Mouse (Mus musculus) heart, embryonic 15.5 days (tissue): ENCODE measurements around the gene Scyl1. TPM values are rescaled to one million over a fixed set of nuclear protein-coding genes. Genes with fewer than 3 reads are reported as not detected.

Experiments used
- ATAC-seq: fragments of 200-750 bp; cut with Nextera tagmentation; replicated peaks from 2 replicates; pipeline ENCODE4 v1.8.0; 2017; ENCODE audit warnings: low read depth, moderate TSS enrichment; ENCODE audit not compliant: insufficient number of reproducible peaks, insufficient read depth, low FRiP score
- H3K27ac ChIP-seq: fragments of 300-500 bp; sonication (generic); 2 replicates; pipeline ENCODE4 v1.5.1; 2015; ENCODE audit warnings: mild to moderate bottlenecking, inconsistent platforms
- H3K27me3 ChIP-seq: fragments of 300-500 bp; sonication (generic); 2 replicates; pipeline ENCODE4 v1.6.1; 2015; ENCODE audit warnings: inconsistent platforms
- H3K36me3 ChIP-seq: fragments of 300-500 bp; sonication (generic); 2 replicates; pipeline ENCODE4 v1.6.1; 2015; ENCODE audit warnings: mild to moderate bottlenecking, inconsistent platforms
- H3K4me1 ChIP-seq: fragments of 300-500 bp; sonication (generic); replicated peaks from 2 replicates; pipeline ENCODE4 v1.6.1; 2015; ENCODE audit warnings: inconsistent platforms
- H3K4me2 ChIP-seq: fragments of 300-500 bp; sonication (generic); 2 replicates; pipeline ENCODE4 v1.6.1; 2015; ENCODE audit warnings: inconsistent platforms, mild to moderate bottlenecking, moderate library complexity
- H3K4me3 ChIP-seq: fragments of 300-500 bp; sonication (generic); 2 replicates; pipeline ENCODE4 v1.5.1; 2015; ENCODE audit warnings: mild to moderate bottlenecking, inconsistent platforms
- H3K9ac ChIP-seq: fragments of 300-500 bp; sonication (generic); 2 replicates; pipeline ENCODE4 v1.6.1; 2015; ENCODE audit warnings: mild to moderate bottlenecking, inconsistent platforms
- H3K9me3 ChIP-seq: fragments of 300-500 bp; sonication (generic); replicated peaks from 2 replicates; pipeline ENCODE4 v1.6.1; 2016; ENCODE audit warnings: inconsistent platforms
- WGBS: fragments of 180-500 bp; shearing (Covaris S2); methylation state at CpG from one replicate; pipeline ENCODE4 v1.1.7; 2015; ENCODE audit warnings: mixed read lengths; 5-methylcytosine and 5-hydroxymethylcytosine counted together
- polyA plus RNA-seq: library from polyadenylated mRNA; unstranded; fragments of >200 nt; fragmentation: Nextera tagmentation; extraction: Ambion mirVana; gene quantifications from 2 replicates; pipeline ENCODE4 v1.2.1, GENCODE M21; 2015

Gene Scyl1
- polyA plus RNA-seq, 1 experiment from 2014 or later, result 53.5 TPM

DNA sequence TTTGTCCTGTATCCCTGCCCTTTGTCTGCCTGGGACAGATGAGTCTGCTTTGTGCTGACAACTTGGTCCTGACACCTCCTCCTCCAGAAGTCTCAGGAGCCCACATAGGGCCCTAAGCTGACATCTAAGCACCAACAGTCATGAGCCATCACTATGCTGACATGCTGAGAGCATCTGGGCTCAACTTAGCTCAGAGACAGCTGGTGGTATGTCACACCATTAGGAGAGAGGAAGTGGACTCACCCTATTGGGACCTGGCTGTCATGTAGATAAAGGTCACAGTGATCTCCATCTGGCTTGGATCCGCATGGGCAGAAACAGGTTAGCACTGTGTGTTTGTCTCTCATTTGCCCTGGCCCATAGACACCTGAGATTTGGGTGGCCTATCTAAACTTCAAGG lies 10.9 kb upstream of the Scyl1 start:
- Histone ChIP-seq H3K27ac (no peak overlapping the region), H3K4me1 (peaks cover 8% of the 10 kb centered on the region)
- 58% methylated on average over 1 of the region's 1 CpGs for WGBS

DNA sequence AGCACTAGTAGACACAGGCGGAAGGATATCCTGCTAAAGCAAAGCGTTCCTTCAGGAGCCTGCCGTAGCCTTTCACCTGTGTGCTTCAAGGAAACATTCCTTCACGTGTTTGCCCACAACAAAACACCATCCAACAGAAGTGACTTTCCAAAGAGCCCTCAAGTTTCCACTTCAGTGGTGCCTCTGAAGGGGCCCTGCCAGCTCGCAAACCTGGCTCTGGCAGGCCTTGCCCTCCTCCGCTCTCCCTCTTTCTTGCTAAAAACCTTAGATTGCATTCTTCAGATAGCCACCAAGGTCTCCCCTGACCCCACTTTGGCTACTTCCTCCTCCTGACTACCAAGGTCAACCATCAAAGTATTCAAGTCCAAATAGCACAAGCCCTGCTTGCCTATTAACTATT lies 10.3 kb upstream of the Scyl1 start:
- Histone ChIP-seq H3K36me3 (no peaks in the 10 kb centered on the region), H3K27ac (no peak overlapping the region), H3K4me1 (peaks cover 3% of the 10 kb centered on the region), H3K4me3 (no peak overlapping the region), H3K9ac (no peak overlapping the region), H3K27me3 (no peaks in the 10 kb centered on the region), H3K4me2 (no peak overlapping the region), H3K9me3 (no peaks in the 10 kb centered on the region)
- no peak for ATAC-seq
- WGBS, result 84% methylated on average over 6 of the region's 6 CpGs

More for the DNA sequence above, 10.9 kb upstream of the Scyl1 start:
- ATAC-seq, result no peak
- Histone ChIP-seq H3K27me3 (no peaks in the 10 kb centered on the region), H3K9ac (no peak overlapping the region), H3K36me3 (no peaks in the 10 kb centered on the region), H3K9me3 (no peaks in the 10 kb centered on the region), H3K4me2 (no peak overlapping the region), H3K4me3 (no peak overlapping the region)

- no peak for ATAC-seq
- 60% methylated on average over 7 of the region's 7 CpGs for WGBS
- no peak overlapping the region for H3K27ac ChIP-seq
- H3K4me3 ChIP-seq, result no peak overlapping the region
- no peak overlapping the region for H3K4me2 ChIP-seq
- no peaks in the 10 kb centered on the region for H3K27me3 ChIP-seq
- H3K4me1 ChIP-seq, result peaks cover 1% of the 10 kb centered on the region; the same call in 1 of the 2 replicates
- no peaks in the 10 kb centered on the region for H3K9me3 ChIP-seq
- no peaks in the 10 kb centered on the region for H3K36me3 ChIP-seq
- no peak overlapping the region for H3K9ac ChIP-seq
Observed at GRCm38 (mm10) chr19:5780203-5780602, 9.0 kb upstream of the Scyl1 start.

GRCm38 (mm10) chr19:5778312-5778711 lies 7.1 kb upstream of the Scyl1 start:
- no peak overlapping the region for H3K27ac ChIP-seq
- no peak overlapping the region for H3K4me2 ChIP-seq
- ATAC-seq, result no peak
- H3K36me3 ChIP-seq, result no peaks in the 10 kb centered on the region
- H3K4me3 ChIP-seq, result no peak overlapping the region
- H3K27me3 ChIP-seq, result no peaks in the 10 kb centered on the region
- WGBS, result 56% methylated on average over 8 of the region's 8 CpGs
- no peaks in the 10 kb centered on the region for H3K4me1 ChIP-seq
- H3K9ac ChIP-seq, result no peak overlapping the region
- no peaks in the 10 kb centered on the region for H3K9me3 ChIP-seq

GRCm38 (mm10) chr19:5777387-5778032 lies 6.3 kb upstream of the Scyl1 start:
- 78% methylated on average over 9 of the region's 9 CpGs for WGBS
- no peak overlapping the region for H3K9ac ChIP-seq

GRCm38 (mm10) chr19:5770311-5770710 lies 908 bp downstream of the Scyl1 start:
- no peak for ATAC-seq
- peaks cover 12% of the 10 kb centered on the region for H3K4me1 ChIP-seq
- peak overlapping the region; percentile 96 for H3K9ac ChIP-seq

More at GRCm38 (mm10) chr19:5777387-5778032, 6.3 kb upstream of the Scyl1 start:
- Histone ChIP-seq H3K36me3 (no peaks in the 10 kb centered on the region), H3K9me3 (no peaks in the 10 kb centered on the region), H3K4me2 (no peak overlapping the region), H3K27ac (no peak overlapping the region), H3K4me1 (no peaks in the 10 kb centered on the region), H3K4me3 (no peak overlapping the region), H3K27me3 (no peaks in the 10 kb centered on the region)
- no peak for ATAC-seq

DNA sequence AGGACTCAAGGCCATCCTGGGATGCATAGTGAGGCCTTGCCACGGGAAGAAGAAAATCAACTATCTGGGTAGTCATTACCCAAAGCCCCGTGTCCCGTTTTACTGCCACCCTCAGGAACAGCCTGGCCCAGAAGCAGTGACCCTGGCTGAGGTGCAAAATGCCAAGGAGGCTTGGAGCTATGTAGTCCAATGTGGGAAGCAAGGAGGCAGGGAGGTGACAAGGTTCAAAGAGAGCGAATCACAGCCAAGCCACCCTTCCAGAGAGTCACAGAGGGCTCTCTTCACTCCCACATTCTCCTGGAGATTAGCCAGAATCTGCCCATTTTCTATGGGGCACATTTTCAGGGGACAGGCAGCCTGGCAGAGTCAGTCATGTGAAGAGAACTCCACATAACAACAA lies 3.9 kb downstream of the Scyl1 start:
- Histone ChIP-seq H3K9ac (no peak overlapping the region), H3K36me3 (peaks cover 67% of the 10 kb centered on the region)
- WGBS, result 84% methylated on average over 4 of the region's 4 CpGs

More at GRCm38 (mm10) chr19:5770311-5770710, 908 bp downstream of the Scyl1 start:
- peak overlapping the region; percentile 93 for H3K4me2 ChIP-seq
- H3K4me3 ChIP-seq, result peak overlapping the region; percentile 92
- H3K36me3 ChIP-seq, result peaks cover 40% of the 10 kb centered on the region
- WGBS, result 43% methylated on average over 9 of the region's 9 CpGs
- peak overlapping the region; percentile 91 for H3K27ac ChIP-seq
- no peaks in the 10 kb centered on the region for H3K9me3 ChIP-seq
- no peaks in the 10 kb centered on the region for H3K27me3 ChIP-seq

GRCm38 (mm10) chr19:5763163-5763562 lies 8.1 kb downstream of the Scyl1 start:
- H3K9ac ChIP-seq, result no peak overlapping the region
- H3K4me2 ChIP-seq, result no peak overlapping the region
- H3K27ac ChIP-seq, result no peak overlapping the region
- no peak for ATAC-seq
- 94% methylated on average over 6 of the region's 6 CpGs for WGBS
- H3K36me3 ChIP-seq, result peaks cover 91% of the 10 kb centered on the region
- no peaks in the 10 kb centered on the region for H3K9me3 ChIP-seq
- no peaks in the 10 kb centered on the region; the same call in 1 of the 2 replicates for H3K4me1 ChIP-seq
- 0 out of 2 replicates have a peak, but pooled peaks cover 6% of the 10 kb centered on the region for H3K27me3 ChIP-seq
- no peak overlapping the region for H3K4me3 ChIP-seq

More for the DNA sequence above, 3.9 kb downstream of the Scyl1 start:
- Histone ChIP-seq H3K4me1 (peaks cover 12% of the 10 kb centered on the region), H3K27ac (no peak overlapping the region), H3K4me2 (no peak overlapping the region), H3K4me3 (no peak overlapping the region), H3K27me3 (no peaks in the 10 kb centered on the region), H3K9me3 (no peaks in the 10 kb centered on the region)
- ATAC-seq, result no peak

GRCm38 (mm10) chr19:5758878-5759403 lies 12.3 kb downstream of the Scyl1 start:
- H3K4me1 ChIP-seq, result peaks cover 17% of the 10 kb centered on the region
- no peak overlapping the region for H3K9ac ChIP-seq
- H3K4me2 ChIP-seq, result no peak overlapping the region
- H3K4me3 ChIP-seq, result no peak overlapping the region
- no peak overlapping the region for H3K27ac ChIP-seq
- H3K36me3 ChIP-seq, result peaks cover 60% of the 10 kb centered on the region
- H3K27me3 ChIP-seq, result peaks cover 22% of the 10 kb centered on the region; the same call in 1 of the 2 replicates
- no peaks in the 10 kb centered on the region for H3K9me3 ChIP-seq
- WGBS, result 88% methylated on average over 14 of the region's 14 CpGs
- no peak for ATAC-seq

GRCm38 (mm10) chr19:5756991-5757636 lies 14.1 kb downstream of the Scyl1 start:
- peaks cover 50% of the 10 kb centered on the region for H3K36me3 ChIP-seq
- ATAC-seq, result peak; percentile 24
- H3K4me2 ChIP-seq, result peak overlapping the region; percentile 56
- H3K4me3 ChIP-seq, result peak overlapping the region; percentile 28
- no peaks in the 10 kb centered on the region for H3K9me3 ChIP-seq
- H3K4me1 ChIP-seq, result peaks cover 17% of the 10 kb centered on the region
- H3K27ac ChIP-seq, result no peak overlapping the region
- peaks cover 33% of the 10 kb centered on the region for H3K27me3 ChIP-seq
- 19% methylated on average over 36 of the region's 36 CpGs for WGBS
- peak overlapping the region; percentile 40 for H3K9ac ChIP-seq

DNA sequence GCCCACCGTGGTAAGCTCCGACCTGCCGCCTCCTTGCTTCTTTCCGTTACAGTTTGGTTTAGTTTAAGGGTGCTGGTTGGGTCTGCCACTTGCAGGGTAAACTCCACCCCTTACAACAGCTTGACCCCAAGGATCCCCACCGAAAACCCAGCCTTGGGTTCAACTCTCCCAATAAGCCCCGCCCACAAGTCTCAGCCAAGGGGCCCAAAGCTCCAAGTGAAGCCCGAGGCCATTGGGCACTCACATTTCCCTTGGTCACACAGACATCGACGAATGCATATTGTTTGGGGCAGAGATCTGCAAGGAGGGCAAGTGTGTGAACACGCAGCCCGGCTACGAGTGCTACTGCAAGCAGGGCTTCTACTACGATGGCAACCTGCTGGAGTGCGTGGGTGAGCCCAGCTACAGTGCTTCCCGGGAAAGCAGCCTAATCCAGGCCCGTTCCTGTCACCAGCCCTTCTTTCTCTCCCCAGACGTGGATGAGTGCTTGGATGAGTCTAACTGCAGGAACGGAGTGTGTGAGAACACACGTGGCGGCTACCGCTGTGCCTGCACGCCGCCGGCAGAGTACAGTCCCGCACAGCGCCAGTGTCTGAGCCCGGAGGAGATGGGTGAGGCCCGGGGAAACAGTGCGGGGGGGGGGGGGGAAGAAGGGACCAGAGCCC lies 14.8 kb downstream of the Scyl1 start:
- peak overlapping the region; percentile 40 for H3K9ac ChIP-seq
- H3K27me3 ChIP-seq, result peaks cover 40% of the 10 kb centered on the region
- H3K27ac ChIP-seq, result no peak overlapping the region; the same call in 1 of the 2 replicates
- ATAC-seq, result peak; percentile 47; the same call in 1 of the 2 replicates
- peak overlapping the region; percentile 56 for H3K4me2 ChIP-seq
- WGBS, result 19% methylated on average over 27 of the region's 29 CpGs
- H3K36me3 ChIP-seq, result peaks cover 46% of the 10 kb centered on the region
- peak overlapping the region; percentile 28 for H3K4me3 ChIP-seq
- H3K9me3 ChIP-seq, result no peaks in the 10 kb centered on the region
- peaks cover 22% of the 10 kb centered on the region for H3K4me1 ChIP-seq
